Mouse (Mus musculus): ENCODE measurements around the gene Rgl1.

- no peak for TF ChIP-seq CTCF (IDR thresholded peaks at IDR 0.05; ENCODE audit: low read depth)
- no peak for TF ChIP-seq EP300 (IDR thresholded peaks at IDR 0.05; ENCODE audit: low read depth)
These were observed 215.6 kb downstream of the Rgl1 start for GRCm38 (mm10) chr1:152550544-152550943.
